In genomic region chr11:99136361-99136760, GRCm38 (mm10) we compare ENCODE assay signal across 1 mouse cellular context.
TF ChIP-seq lines count a peak whose summit lies in the region.

No protein-coding gene starts in this region.

TF ChIP-seq in MEL, 35 proteins besides CTCF, POLR2A, EP300 and RAD21 (continued from another document):
- no peak for TF ChIP-seq NRF1 (IDR thresholded peaks at IDR 0.05; ENCODE audit: insufficient read depth, low read depth, low read length, poor library complexity, severe bottlenecking)
TF ChIP-seq in MEL: peak in this region for 4.
